Comparison of ENCODE assay signal across 9 mouse cellular contexts in the genomic region with DNA sequence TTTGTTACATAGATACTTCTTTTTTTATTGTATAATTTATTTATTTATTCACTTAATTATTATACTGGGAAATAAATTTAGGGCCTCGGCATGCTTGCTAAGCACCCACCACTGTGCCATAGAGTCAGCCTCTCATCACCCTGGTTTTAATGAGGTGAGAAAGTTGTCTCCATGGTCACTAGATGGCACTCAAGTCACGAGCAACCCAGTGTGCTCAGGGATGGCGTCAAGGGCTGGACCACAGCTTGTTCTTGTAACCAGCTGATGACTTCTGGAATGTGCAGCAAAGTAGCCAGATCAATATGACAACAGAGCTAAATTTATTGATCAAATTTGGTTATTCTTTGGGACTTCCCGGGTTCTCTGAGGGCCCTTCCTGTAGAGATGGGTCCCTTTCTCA.
DNase-seq lines count a peak whose midpoint lies in the region; ATAC-seq lines count a peak whose summit lies in the region.
"Had no signal": no experiment of that assay in that cellular context is flagged by ENCODE, and none has a peak within 500 bp of the region (broad histone marks: within the 10 kb centered on the region; RNA-seq: fewer than 3 reads in every experiment).

No protein-coding gene starts in this region.

- no peak overlapping the region for H3K9ac ChIP-seq in forebrain, embryonic 15.5 days (replicated peaks)
- H3K9ac ChIP-seq: heart, embryonic 13.5 days had no signal

- H3K9me3 ChIP-seq in forebrain, embryonic 15.5 days = 0 out of 2 replicates have a peak, but pooled peaks cover 3% of the 10 kb centered on the region
- H3K9me3 ChIP-seq: heart, embryonic 13.5 days had no signal

- 25% methylated on average over 4 of the region's 4 CpGs for WGBS in forebrain, embryonic 15.5 days

- no peaks in the 10 kb centered on the region for H3K4me1 ChIP-seq in forebrain, embryonic 15.5 days
- H3K4me1 ChIP-seq: heart, embryonic 13.5 days had no signal

- DNase-seq in CD4-positive, CD25-positive, alpha-beta regulatory T cell, adult 2 months (ENCODE audit: low read depth, low spot score) = peak; percentile 40
- peak; percentile 27 for DNase-seq in right cerebral cortex, adult 18-20 months
- no peak for DNase-seq in right cerebral cortex, postnatal 25 days
- DNase-seq in layer of hippocampus, adult 9-11 months = peak; percentile 22
- peak; percentile 49 for DNase-seq in neural tube, embryonic 10.5 days (ENCODE audit: extremely low spot score, low spot score)
- no peak for DNase-seq in spleen, postnatal 10 days (ENCODE audit: low spot score in 2 of 2)

- no peaks in the 10 kb centered on the region for H3K36me3 ChIP-seq in forebrain, embryonic 15.5 days

- ATAC-seq in CD4-positive, CD25-positive, alpha-beta regulatory T cell, adult 4 months = no peak
- peak; percentile 79 for ATAC-seq in forebrain, embryonic 15.5 days (replicated peaks)

- H3K4me2 ChIP-seq in forebrain, embryonic 15.5 days (replicated peaks) = no peak overlapping the region
- H3K4me2 ChIP-seq: heart, embryonic 13.5 days had no signal

- no peaks in the 10 kb centered on the region for H3K27me3 ChIP-seq in forebrain, embryonic 15.5 days
- H3K27me3 ChIP-seq: heart, embryonic 13.5 days had no signal

- H3K27ac ChIP-seq in forebrain, embryonic 15.5 days (replicated peaks) = no peak overlapping the region
- H3K27ac ChIP-seq: heart, embryonic 13.5 days had no signal

- H3K4me3 ChIP-seq in forebrain, embryonic 15.5 days = no peak overlapping the region
- H3K4me3 ChIP-seq: heart, embryonic 13.5 days had no signal

Comparison
In these comparisons a context has a peak if more than half of its experiments do, and no peak if none do; other contexts are left out.
1. DNase-seq: peak in CD4-positive, CD25-positive, alpha-beta regulatory T cell, adult 2 months (single experiment), right cerebral cortex, adult 18-20 months (single experiment), layer of hippocampus, adult 9-11 months (single experiment) and neural tube, embryonic 10.5 days (single experiment); none in right cerebral cortex, postnatal 25 days (single experiment) and spleen, postnatal 10 days (0 of 2).